Mouse (Mus musculus): Measurements from ENCODE around the gene Skap2.

Skap2 gene

DNA sequence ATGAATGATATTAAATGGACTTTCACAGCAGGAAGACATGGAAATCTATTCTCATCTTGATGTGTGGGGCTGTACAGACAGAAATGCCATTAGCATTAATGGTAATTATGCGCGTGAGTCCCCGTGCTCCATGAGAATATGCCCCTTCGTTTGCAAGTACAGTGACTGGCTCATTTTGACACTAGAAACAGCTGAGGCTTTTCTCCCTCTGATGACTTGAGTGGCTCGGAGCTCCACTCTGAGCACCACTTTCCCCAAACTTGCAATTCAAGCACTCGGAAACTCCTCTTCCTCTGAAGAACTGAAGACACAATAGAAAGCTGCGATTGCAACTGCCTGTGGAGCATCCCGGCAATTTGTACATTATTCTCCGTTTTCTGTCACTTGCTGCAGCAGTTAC lies 169.3 kb downstream of the Skap2 start:
- no peak for DNase-seq (ENCODE audit: low spot score)

DNA sequence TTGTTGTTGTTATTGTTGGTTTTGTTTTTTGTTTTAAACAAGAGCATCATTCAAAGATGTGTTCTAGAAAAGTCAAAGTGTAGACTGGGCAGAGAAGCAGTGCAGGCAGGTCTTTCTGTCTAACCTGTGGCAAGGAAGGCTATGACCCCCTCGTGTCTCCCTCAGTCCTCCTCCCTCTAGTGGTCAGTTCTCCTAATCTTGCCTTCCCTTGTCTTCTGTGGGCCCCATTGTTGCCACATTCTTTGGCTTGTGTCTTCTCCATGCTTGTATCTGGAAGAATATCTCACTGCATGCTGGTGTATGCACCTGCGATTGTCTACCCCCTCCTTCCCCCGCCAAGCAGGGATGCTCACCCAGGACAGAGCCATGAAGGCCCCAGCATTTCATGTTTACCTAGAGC lies 174.2 kb downstream of the Skap2 start:
- DNase-seq (ENCODE audit: low spot score): peak; percentile 43

DNA sequence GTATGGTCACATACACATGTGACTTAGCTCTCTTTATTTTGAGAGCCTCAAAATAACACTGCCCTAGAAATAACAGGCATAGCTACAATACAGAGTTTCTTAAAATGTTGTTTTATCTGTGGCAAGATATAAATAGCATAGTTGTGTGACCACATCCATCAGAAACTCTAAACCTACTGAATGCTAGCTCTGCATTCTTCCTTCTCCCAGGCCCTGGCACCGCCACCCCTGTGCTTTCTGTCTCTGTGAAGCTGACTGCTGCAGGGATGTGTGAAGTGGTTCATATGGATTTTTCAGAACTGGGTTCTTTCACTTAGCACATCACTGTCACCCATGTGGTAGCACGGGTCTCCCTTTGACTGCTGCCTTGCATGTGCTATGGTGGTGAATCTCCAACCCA lies 179.0 kb downstream of the Skap2 start:
- DNase-seq (ENCODE audit: low spot score): no peak

DNA sequence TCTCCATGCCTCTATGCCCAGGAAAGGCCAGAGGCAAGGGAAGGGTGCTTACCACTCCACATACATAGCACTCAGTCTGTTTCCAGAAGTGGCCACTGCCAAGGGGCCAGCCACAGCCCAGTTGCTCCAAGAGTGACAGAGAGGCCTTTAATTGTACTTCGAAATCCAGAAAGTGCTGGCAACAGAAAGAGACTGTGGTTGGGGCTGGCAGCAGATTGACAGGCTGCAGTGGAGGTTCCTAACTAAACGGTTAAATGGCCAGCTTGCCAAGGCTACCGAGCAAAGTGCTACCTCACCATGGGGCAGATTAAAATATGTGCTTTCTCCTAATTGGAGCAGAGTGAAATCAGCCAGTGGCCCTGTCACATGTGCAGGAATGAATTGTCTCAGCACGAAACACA lies 186.7 kb downstream of the Skap2 start:
- no peak for DNase-seq (ENCODE audit: low spot score)

DNA sequence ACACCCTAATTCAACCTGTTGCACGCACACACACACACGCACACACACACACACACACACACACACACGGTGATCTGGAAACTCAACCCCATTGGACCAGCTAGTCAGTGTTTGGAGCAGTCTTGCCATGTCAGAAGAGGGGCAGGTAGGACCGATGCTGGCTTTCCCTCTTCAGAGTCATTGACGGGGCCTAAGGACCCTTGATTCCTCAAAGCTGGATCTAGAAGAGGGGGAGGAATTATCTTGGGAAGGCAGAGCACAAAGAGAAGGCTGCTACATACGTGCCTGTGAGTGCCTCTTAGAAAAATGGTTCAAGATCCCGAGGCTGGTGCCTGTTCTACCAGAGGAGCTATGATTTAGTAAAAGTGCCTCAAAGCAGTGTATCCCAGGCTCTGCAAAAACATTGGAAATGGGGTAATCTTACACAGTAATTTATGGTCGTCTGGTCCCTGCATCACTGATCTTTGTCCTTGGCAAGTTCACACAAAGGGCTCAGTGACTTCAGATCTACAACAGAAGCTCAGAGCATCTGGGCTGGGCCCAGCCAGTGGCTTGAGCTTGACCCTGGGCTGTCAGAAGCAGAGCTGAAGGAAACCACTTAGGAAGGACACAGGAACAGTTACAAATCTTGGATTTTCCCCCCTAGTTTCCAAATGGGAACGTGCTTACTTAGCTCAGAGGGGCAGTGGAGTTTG lies 188.1 kb downstream of the Skap2 start:
- DNase-seq (ENCODE audit: low spot score): peak; percentile 17

DNA sequence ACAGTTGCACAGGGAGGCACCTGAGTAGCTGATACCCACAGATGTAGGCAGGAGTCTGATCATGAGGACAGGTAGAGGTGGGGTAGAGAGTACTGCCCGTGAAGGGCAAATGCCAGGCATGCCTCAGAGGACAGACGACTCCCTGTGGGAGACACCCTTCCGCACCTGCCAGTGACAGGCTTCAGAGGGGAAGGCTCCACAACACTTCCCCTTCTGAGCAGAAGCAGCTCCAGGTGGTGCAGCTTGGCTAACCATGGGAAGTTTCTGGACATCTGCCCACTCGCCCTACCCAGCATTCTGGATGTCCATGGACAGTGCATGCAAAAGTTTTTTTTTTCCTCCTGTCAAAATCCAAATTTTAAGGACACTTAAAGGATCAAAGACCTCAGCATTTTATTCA lies 190.3 kb downstream of the Skap2 start:
- no peak for DNase-seq (ENCODE audit: low spot score)

DNA sequence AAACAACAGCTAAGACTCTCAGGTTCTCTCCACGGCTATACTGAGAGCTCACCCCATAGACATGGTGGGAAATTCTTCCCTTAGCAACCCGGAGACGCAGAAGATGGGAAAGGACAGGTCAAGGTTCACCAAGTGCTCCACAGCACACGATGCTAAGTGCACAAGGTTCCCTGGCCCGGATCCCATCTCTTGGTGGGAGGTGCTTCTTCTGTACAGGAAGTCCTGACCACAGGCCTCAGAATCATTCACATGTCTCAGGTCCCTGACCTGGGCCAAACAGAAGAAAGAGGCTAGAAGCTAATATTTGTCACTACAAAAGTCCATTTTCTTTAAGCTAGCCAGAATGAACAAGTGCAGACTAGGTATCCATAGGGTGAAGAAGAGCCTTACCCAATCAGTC lies 191.5 kb downstream of the Skap2 start:
- DNase-seq (ENCODE audit: low spot score): no peak

DNA sequence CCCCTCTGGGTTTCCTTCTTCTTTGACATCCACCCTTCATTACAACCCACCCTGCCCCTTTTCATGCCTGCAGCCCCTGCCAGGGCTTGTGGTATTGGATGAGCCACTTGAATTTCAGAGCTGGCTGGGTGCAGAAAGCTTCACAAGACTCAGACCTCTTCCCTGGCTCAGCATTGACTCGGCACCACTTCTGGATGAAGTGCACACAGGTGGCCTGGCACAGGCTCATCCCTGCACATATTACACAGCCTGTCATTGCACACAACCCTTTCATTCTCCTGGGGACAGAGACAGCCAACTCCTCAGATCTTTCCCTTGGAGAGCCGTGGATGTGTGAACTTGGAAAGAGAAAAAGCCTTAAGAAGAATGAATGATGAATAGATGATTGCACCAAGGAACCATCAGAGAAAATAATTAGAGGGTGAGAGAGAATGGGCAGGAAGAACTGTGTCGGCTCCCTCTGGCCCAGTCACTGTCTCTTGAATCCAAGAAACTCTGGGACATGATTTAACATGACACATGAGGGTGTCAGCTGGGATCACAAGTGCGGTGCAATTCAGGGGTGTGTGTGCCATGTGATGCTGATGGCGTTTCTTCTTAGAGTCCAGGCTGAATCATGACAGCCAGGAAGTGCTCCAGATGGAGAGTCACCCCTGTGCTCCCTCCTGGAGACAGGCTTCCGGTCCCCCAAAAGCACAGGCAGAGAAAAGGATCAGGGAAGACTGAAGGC lies 195.3 kb downstream of the Skap2 start:
- DNase-seq (ENCODE audit: low spot score): no peak

DNA sequence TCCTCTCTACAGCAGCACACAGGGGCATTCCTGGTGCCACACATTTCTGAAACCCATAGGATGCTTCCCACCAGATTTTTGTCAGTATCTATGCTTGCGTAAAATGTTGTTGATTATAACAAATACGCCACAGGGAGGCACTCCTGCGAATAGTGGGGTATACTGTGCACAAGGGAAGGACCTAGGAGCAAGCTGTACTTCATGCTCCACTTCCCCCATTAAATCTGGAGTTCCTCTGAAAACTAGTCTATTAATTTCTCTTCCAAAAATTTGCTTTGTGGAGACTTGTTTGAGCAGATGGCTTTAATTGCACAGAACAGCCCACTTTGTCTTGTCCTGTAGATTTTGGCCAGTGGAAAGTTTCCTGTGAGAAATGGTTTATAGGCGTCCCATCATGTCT lies 201.4 kb downstream of the Skap2 start:
- DNase-seq (ENCODE audit: low spot score): no peak

DNA sequence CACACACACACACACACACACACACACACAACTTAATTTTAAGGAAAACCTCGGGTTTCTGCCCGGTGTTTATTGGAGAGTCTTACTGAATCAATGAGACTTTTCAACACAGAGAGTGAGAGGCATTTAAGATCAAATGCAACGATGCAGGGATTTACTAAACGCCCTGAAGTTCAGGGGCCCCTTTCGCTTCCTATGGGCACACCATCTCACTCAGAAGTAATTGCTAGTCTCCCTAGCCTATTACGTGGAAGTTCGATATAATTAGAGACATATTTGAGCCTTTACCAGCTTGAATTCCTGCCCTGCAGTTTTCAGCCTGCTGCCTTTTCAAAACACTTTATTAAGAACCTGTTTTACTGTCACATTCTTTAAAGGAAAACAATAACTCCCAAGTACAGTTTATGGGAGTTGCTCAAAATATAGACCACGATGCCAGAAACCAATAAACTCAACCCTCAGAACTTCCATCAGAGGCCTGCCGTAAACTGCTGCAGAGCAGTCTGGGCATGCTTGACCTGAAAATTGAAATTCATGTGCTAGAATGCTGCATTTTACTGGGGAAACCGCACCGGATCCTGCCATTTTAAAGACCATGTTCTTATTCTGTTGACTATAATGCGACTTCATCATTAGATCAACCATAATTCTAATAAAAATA lies 203.1 kb downstream of the Skap2 start:
- DNase-seq (ENCODE audit: low spot score): no peak

DNA sequence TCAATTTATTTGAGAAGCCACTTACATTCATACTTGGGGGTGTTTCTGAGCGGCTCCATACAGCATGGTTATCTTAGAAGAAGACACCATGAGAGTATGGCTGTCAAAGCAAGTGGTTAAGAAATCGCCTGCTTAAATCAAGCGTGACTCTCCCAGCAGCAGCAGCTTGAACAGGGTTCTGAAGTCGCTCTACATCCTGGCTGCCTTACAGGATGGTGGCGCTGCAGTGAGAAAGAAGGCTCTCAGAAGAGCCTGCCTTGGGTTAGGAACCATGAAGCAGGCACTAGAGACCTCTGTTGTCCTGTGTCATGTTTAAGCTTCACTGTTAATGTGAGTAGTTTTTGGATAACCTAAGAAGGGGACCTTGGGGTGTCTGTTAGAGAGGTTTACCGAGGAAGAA lies 204.3 kb downstream of the Skap2 start:
- no peak for DNase-seq (ENCODE audit: low spot score)
